ENCODE assay signal across 8 mouse cellular contexts in genomic region chr9:106886828-106887702, GRCm38 (mm10). TPM values are rescaled to one million over a fixed set of nuclear protein-coding genes. Genes with fewer than 3 reads are reported as not detected.
DNase-seq lines count a peak whose midpoint lies in the region; ATAC-seq lines count a peak whose summit lies in the region.

Gene Rbm15b, minus strand, starts transcription at chr9:106887428.

- ATAC-seq in inflammation-experienced regulatory T-cells, adult 6 months: peak; percentile 70
- peak; percentile 67 for ATAC-seq in megakaryocyte-erythroid progenitor cell, adult 5-6 weeks (replicated peaks; ENCODE audit: low FRiP score, low TSS enrichment, poor library complexity, severe bottlenecking)

- intact Hi-C loops in gastrocnemius, postnatal 14 days (cut with DNase I; ENCODE audit: low total_unique reads): loop anchor here (10.0 kb wide), 2 partner anchors 62 to 202 kb away; partner anchors contain the start of genes Dcaf1 and Tex264
- intact Hi-C loops in left cerebral cortex, postnatal 10 days (cut with DNase I): loop anchor here (5.0 to 10.0 kb wide), 2 partner anchors 405 to 648 kb away; partner anchors contain the start of gene Tmem115

- DNase-seq in adrenal gland, adult (ENCODE audit: inconsistent age in 2 of 2, low spot score in 1 of 2): peak; percentile 98 to 99
- DNase-seq in embryo, embryonic 10.5 days (ENCODE audit: low spot score): peak; percentile 99
- DNase-seq in gastrocnemius, postnatal 14 days: peak; percentile 99
- DNase-seq in left cerebral cortex, postnatal 10 days (ENCODE audit: extremely low spot score in 1 of 2, low spot score in 2 of 2): peak; percentile 97 to 99
- peak; percentile 98 for DNase-seq in right cerebral cortex, postnatal 25 days
- DNase-seq in urinary bladder, postnatal 4 days (ENCODE audit: low spot score in 2 of 2): peak; percentile 97 to 99

RNA-seq across cellular contexts. Expression of gene Rbm15b, which starts in this region (rescaled TPM):
- total RNA-seq in gastrocnemius, postnatal 14 days (2021): 1 to 10 TPM; 6.8 to 9.9 TPM
- 1 to 10 TPM; 3.8 to 4.7 (median 4.0) TPM for polyA plus RNA-seq in inflammation-experienced regulatory T-cells, adult 6 months (2017; shearing (Covaris generic))
- total RNA-seq in left cerebral cortex, postnatal 10 days (2021): 10 to 100 TPM; 59.9 to 61.0 TPM
- 15.4 and 18.2 TPM in 2 replicates for total RNA-seq in megakaryocyte-erythroid progenitor cell, adult 5-6 weeks (2014; fragmentation: Nextera tagmentation)
- 23.9 and 24.9 TPM in 2 replicates for total RNA-seq in megakaryocyte-erythroid progenitor cell, adult 5-6 weeks (2017)

Comparison
In these comparisons a context has a peak if more than half of its experiments do, and no peak if none do; other contexts are left out.
1. Peak in every context shown above with its lines: DNase-seq and ATAC-seq.